Mouse (Mus musculus) MEL-GATA-1-ER (cell line): ENCODE data around the gene Fndc3b.

Source experiments
- DNase-seq: peaks from one replicate; pipeline ENCODE4 v3.0.0-alpha.2; 2012; ENCODE audit warnings: low read depth; ENCODE audit errors: extremely low read depth

Fndc3b gene

DNA sequence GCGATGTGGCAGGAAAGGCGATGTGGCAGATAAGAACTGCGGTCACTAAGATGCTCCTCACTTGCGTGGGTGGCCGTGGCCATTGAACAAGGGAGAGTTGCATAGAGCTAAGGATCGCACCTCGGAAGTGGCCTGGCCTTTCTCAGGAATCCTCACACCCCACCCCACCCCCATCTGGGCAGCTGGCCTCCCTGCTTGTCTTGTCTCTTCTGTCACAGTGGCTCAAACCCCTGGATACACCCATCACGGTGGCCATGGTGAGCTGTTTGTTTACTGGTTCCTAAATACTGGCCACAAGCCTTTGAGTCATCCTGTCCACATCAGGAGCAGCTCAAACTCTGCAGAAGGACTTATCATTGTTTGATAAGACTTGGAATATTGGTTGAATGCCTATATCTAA, 240.3 kb downstream of the Fndc3b start:
- DNase-seq = no peak

GRCm38 (mm10) chr3:27469971-27470370, 241.1 kb downstream of the Fndc3b start:
- no peak for DNase-seq

GRCm38 (mm10) chr3:27467505-27468020, 243.5 kb downstream of the Fndc3b start:
- no peak for DNase-seq

GRCm38 (mm10) chr3:27466297-27466901, 244.7 kb downstream of the Fndc3b start:
- peak; percentile 5 for DNase-seq

DNA sequence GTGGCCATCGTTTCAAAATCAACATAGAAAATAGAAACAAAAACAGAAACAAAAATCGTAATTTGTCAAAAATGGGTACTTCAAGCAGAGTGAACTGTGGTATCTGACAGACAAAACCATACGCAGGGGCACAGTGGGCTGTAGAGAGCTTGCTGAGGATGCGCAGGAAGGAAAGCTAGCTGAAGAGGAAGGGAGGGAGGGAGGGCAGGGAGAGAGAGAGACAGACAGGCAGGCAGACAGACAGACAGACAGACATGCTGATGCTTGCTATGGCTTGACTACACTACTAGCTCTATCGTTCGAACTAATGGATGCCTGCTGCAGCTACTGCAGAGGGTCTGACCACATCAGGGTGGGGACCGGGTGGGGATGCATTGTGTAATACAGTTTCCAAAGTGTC, 247.7 kb downstream of the Fndc3b start:
- no peak for DNase-seq

DNA sequence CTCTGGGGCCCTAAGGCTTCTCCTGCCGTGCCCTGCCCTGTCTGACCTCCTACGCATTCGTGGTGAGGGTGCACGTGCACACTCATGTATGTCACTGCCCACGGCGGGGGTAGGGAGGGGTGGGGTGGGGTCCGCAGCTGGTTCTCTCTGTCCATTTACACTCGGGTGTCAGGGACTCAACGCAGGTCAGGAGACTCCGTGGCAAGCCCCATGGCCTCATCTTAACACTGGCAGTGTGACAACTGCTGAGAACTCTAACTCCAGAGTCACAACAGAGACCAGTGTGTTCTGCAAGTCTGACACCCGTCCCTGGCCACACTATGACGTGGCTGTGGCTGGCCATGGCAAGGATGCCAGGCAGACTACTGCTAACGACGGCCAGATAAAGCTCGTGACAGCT, 248.2 kb downstream of the Fndc3b start:
- no peak for DNase-seq

- DNase-seq = no peak
Measured at GRCm38 (mm10) chr3:27462316-27462902, 248.7 kb downstream of the Fndc3b start.

- DNase-seq = no peak
Measured at GRCm38 (mm10) chr3:27461861-27462260, 249.2 kb downstream of the Fndc3b start.

GRCm38 (mm10) chr3:27461037-27461436, 250.1 kb downstream of the Fndc3b start:
- peak; percentile 12 for DNase-seq

GRCm38 (mm10) chr3:27458416-27458815, 252.7 kb downstream of the Fndc3b start:
- no peak for DNase-seq

DNA sequence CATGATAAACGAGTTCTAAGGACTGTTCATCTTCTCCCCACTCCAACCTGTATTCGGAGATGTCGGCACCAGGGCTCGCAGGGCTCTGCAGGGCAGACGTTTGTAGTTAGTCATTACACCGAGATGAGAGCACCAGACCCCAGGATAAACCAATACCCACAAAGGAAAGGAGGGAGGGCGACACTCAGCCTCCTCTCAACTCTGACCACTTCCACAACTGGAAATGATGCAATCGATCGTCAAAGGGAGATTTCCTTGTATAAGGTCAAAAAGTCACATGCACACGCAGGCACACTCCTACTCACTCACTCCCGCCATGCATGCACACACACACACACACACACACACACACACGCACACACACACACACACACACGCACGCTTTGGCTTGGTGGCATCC, 254.6 kb downstream of the Fndc3b start:
- no peak for DNase-seq

DNA sequence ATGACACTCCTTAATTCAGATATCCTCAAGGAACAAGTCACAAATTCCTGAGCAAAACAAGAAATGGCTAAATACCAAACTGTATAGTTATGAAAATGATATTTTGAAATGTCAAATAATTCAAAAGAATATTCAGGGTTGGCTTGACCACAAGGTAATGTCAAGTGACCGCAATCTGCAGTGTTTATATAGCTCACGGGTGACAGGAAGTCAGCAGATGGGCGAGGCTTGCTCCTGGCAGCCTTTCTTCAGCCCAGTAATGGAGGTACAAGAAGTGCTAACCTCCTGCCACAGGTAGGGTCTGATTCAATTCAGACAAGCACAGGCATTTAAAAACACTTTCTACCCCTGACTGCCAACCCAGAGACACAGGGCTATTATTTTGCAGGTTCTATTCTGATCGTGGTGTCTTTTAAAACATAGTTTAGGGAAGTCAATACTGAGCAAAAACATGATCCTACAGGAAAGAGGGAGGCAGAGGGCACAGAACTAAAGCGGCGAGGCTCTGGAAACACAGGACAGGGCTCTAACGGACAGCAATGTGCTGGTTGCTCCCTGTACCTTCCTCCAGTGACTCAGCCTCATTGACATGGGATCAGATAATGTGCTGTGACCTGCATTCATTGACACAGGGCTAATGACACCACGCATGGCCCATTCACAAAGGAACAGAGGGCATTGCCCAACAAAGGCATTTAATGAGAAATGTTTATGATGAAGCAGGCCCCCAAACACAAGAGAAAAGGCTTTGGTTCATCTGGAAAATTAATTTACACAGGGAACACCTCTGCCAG, 256.5 kb downstream of the Fndc3b start:
- no peak for DNase-seq

DNA sequence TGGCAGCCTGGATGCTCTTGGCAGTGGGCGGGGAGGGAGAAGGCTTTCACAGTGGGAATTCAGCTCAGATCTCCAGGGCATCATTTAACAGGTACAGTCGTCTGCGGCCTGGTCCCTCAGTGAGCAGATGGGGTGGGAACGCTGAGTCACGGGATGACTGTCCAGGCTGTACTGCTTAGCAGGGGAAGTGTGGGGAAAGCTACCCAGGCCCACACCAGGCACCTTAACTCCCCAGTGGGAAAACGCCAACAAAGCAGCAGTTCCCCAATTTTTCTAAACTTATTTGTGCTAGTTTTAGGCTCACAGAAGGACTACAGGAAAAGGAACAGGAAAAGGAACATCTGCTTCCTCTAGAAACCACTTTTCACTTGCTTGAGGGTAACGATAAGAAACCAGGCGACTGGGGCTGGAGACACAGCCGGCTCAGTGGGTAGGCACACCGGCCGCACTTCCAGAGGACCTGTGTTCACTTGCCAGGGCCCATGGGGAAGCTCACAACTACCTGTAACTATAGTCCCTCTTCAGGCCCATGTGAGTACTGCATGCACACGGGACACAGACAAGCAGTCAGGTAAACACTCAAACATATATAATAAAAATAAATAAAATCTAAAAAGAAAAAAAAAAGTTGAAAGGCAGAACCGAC, 257.5 kb downstream of the Fndc3b start:
- DNase-seq = no peak

DNA sequence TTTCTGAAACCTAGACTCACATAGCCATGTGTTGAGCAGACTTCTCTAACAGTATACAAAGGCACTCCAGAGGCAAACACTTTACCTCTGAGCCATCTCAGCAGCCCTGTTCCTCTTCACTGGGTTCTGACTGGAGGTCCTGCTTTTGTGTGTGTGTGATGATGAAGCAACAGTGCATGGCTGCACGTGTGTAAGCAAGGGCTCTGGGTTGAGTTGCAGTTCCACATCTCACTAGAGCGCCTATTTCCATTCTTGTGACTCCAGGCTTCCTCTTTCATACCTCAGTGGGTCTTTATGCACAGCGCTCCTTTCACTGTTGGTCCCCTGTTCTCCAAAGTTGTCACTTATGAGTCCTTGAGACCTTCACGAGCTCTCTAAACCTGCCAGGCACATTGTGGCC, 261.7 kb downstream of the Fndc3b start:
- no peak for DNase-seq

DNA sequence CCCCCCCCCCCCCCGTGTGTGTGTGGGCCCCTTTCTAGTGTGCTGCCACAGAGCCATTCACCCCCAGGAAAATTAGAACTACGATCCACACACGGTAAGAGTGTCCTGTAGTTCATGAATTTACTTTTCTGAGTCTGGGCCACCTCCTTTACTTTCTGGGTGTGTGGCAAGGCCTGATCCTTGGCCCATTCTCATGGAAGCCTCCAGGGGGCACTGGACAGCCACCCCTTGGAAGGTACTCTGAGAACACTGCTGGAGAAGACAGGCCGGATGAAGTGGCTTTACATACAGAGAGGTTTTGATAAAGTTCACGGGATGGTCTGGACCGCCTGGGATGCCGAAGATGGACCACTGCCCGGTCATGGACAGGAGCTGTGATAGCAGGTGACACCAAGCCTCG, 262.7 kb downstream of the Fndc3b start:
- DNase-seq = no peak

DNA sequence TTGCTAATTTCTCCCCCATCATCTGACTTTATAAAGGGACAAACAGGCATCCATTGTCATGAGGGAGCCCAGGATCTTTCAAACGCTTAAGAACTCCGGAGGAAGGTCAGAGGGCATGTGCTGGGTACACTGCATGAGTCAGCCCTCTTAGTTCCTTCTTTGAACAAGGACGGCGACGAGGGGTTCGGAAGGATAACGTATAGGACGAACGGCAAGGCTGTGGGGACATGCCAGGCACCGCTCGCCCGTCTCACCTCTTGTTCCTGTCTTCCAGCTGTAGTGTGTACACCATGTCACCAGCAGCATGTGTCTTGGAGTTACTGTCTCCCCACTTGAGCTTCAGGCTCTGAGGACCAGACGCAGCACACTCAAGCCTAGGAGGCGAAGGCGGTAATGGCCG, 271.4 kb downstream of the Fndc3b start:
- DNase-seq = no peak

DNA sequence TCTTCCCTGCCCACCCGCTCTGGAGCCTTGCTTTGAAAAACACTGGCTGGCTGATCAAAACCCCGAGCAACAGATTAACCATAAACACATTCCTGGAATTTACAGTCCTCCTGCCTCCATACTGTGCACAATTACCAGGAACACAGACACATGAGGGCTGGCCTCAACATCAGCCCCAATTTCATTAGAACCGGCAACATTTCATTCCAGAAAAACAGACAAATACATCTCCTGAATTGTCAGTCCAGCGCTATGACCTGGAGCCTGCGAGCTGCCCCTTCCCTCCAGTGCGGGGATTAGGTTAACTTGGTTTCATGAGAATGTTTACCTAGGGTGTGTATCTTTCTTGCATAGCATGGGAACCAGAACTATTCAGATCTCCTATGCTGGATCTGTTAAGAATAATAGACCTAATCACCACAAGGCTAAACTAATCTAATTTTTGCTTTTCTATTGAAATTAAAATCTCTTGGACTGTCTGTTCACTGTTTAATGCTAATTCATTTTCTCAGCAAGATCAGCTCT, 275.9 kb downstream of the Fndc3b start:
- DNase-seq = no peak

DNA sequence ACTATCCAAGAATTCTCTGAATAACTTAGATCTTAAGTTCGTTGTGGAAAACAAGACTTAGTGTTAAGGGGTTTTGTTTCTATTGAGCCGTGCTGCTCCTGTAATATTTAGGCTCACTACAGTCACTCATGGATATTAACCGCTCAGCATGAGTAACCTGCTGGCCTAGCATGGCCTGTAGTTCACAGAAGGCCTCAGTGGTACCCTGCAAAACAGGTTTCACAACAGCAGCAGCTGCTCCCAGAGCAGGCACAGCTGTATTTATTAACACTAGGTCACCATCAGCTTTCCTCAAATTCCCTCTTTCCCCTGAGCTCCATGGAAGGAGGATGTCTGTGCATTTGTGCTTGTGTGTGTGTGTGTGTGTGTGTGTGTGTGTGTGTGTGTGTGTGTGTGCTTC, 278.1 kb downstream of the Fndc3b start:
- DNase-seq = no peak

DNA sequence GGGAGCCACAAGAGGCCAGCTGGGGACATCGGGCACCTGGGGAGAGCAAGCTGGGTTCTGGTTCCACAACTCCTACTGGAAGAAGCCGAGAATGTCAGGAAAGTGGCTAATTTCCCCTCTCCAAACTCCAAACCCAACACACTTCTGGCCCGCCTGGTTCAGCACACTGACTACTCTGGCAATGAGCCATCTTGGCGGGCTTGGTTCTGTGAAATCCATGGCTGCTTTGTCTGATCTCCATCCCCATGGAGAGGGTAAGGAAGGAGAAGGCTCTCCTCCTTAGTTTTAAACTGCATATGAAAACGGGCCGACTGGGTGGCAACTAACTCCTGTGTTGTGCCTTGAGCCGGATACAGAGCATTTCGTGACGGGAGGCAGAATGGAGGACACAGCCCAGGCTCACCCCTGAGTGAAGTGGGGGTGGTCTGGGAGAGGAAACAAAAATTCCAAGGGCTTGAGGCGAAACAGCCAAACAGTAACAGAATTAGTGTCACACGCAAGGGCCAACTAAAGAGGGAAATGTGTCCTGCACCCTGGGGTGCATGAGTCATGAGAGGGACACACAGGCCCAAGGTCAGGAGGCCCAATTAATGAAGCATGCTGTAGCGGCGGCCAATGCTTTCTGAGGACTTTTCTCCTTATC, 280.4 kb downstream of the Fndc3b start:
- no peak for DNase-seq

GRCm38 (mm10) chr3:27427406-27427805, 283.7 kb downstream of the Fndc3b start:
- DNase-seq = no peak

DNA sequence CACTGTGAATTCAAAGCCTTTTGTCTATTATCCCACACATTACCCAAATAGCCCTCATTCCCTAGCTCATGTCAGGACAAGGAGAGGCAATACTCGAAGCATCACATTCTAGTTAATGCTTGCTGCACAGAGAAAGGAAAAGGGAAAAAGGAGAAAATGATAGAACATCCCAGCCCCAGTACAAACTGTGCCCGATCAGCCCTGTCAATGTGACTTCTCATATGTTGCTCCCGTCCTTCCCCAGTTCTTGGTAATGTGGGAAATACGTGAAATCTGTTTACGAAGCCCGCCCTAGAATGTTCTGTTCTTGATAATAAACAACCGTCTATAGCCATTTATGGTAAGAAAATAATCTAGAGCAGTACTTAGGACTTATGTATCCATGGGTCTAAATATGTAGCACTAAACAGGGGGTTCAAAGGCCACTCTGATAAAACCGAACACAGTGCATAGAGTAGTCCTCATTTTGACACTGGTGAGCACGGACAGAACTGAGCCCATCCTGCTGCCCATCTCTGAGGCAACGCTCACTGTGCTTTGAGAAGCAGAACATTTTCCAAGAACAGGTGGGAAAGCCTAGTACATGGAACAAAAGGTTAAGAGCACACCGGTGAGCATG, 286.9 kb downstream of the Fndc3b start:
- DNase-seq = no peak
